Mouse (Mus musculus) erythroid progenitor cell, adult 5-6 weeks (primary cell): ENCODE results near the gene Olfr353. TPM values are rescaled to one million over a fixed set of nuclear protein-coding genes. Genes with fewer than 3 reads are reported as not detected.

Source experiments
- ATAC-seq: replicated peaks from 2 replicates; pipeline ENCODE4 v1.8.0; 2016; ENCODE audit warnings: moderate number of reproducible peaks, mild to moderate bottlenecking, moderate TSS enrichment, inconsistent platforms; ENCODE audit not compliant: poor library complexity, low FRiP score, severe bottlenecking
- total RNA-seq, 2 experiments: library from RNA; stranded (forward) in 1 of 2; stranded (reverse) in 1 of 2; fragments of 150-400 nt in 1 of 2; fragments of 186-747, 209-891 nt in 1 of 2; gene quantifications; 2 replicates each; pipeline versions ENCODE4 v1.2.3 to v1.2.4; 2015 to 2017; ENCODE audit warnings: low replicate concordance in 2 of 2

Olfr353 gene
- total RNA-seq (2015; ENCODE audit: low replicate concordance), result not detected in 2 replicates
- total RNA-seq (2017; ENCODE audit: low replicate concordance), result not detected in 2 replicates

GRCm38 (mm10) chr2:36892836-36893235 is at the start of gene Olfr353:
Gene Olfr353, minus strand, starts transcription at chr2:36892936.
- no peak for ATAC-seq

- ATAC-seq, result no peak
Observed at GRCm38 (mm10) chr2:36936821-36937220, 44.1 kb upstream of the Olfr353 start, which contains the start of gene Olfr356. Gene Olfr356, plus strand, starts transcription at chr2:36937121.

- ATAC-seq, result no peak
Observed at GRCm38 (mm10) chr2:36928797-36929196, 36.1 kb upstream of the Olfr353 start, which contains the start of gene Olfr355. Gene Olfr355, minus strand, starts transcription at chr2:36928897.

- no peak for ATAC-seq
Observed at GRCm38 (mm10) chr2:36905380-36905779, 12.6 kb upstream of the Olfr353 start, which contains the start of gene Olfr354. Gene Olfr354, plus strand, starts transcription at chr2:36905680.

GRCm38 (mm10) chr2:36897114-36897513 is 4.4 kb upstream of the Olfr353 start:
- ATAC-seq, result no peak

- no peak for ATAC-seq
Observed at GRCm38 (mm10) chr2:36868160-36868559, 24.6 kb downstream of the Olfr353 start, which contains the start of gene Olfr352. Gene Olfr352, plus strand, starts transcription at chr2:36868460.

GRCm38 (mm10) chr2:36862560-36862959 is 30.2 kb downstream of the Olfr353 start, which contains the start of gene Olfr351:
Gene Olfr351, minus strand, starts transcription at chr2:36862660.
- ATAC-seq, result no peak

GRCm38 (mm10) chr2:36846010-36846409 is 46.7 kb downstream of the Olfr353 start, which contains the start of gene Olfr350:
Gene Olfr350, plus strand, starts transcription at chr2:36846310.
- no peak for ATAC-seq

Other genes starting within 250 kb of the Olfr353 start
- gene Olfr346, start 207.1 kb downstream of the Olfr353 start, total RNA-seq (2015; ENCODE audit: low replicate concordance), result not detected in 2 replicates
- gene Olfr346, start 207.1 kb downstream of the Olfr353 start, total RNA-seq (2017; ENCODE audit: low replicate concordance), result not detected in 2 replicates
- gene Olfr347, start 161.0 kb downstream of the Olfr353 start, total RNA-seq (2015; ENCODE audit: low replicate concordance), result not detected in 2 replicates
- not detected in 2 replicates for gene Olfr347, start 161.0 kb downstream of the Olfr353 start, total RNA-seq (2017; ENCODE audit: low replicate concordance)
- not detected in 2 replicates for gene Olfr348, start 108.7 kb downstream of the Olfr353 start, total RNA-seq (2015; ENCODE audit: low replicate concordance)
- not detected in 2 replicates for gene Olfr348, start 108.7 kb downstream of the Olfr353 start, total RNA-seq (2017; ENCODE audit: low replicate concordance)
- gene Olfr50, start 102.4 kb downstream of the Olfr353 start, total RNA-seq (2015; ENCODE audit: low replicate concordance), result not detected in 2 replicates
- gene Olfr50, start 102.4 kb downstream of the Olfr353 start, total RNA-seq (2017; ENCODE audit: low replicate concordance), result not detected in 2 replicates
- not detected in 2 replicates for gene Olfr3, start 75.9 kb downstream of the Olfr353 start, total RNA-seq (2015; ENCODE audit: low replicate concordance)
- not detected in 2 replicates for gene Olfr3, start 75.9 kb downstream of the Olfr353 start, total RNA-seq (2017; ENCODE audit: low replicate concordance)
- not detected in 2 replicates for gene Olfr350, start 46.6 kb downstream of the Olfr353 start, total RNA-seq (2015; ENCODE audit: low replicate concordance)
- not detected in 2 replicates for gene Olfr350, start 46.6 kb downstream of the Olfr353 start, total RNA-seq (2017; ENCODE audit: low replicate concordance)
- gene Olfr351, start 30.3 kb downstream of the Olfr353 start, total RNA-seq (2015; ENCODE audit: low replicate concordance), result not detected in 2 replicates
- gene Olfr351, start 30.3 kb downstream of the Olfr353 start, total RNA-seq (2017; ENCODE audit: low replicate concordance), result not detected in 2 replicates
- gene Olfr352, start 24.5 kb downstream of the Olfr353 start, total RNA-seq (2015; ENCODE audit: low replicate concordance), result not detected in 2 replicates
- not detected in 2 replicates for gene Olfr352, start 24.5 kb downstream of the Olfr353 start, total RNA-seq (2017; ENCODE audit: low replicate concordance)
- not detected in 2 replicates for gene Olfr354, start 12.7 kb upstream of the Olfr353 start, total RNA-seq (2015; ENCODE audit: low replicate concordance)
- not detected in 2 replicates for gene Olfr354, start 12.7 kb upstream of the Olfr353 start, total RNA-seq (2017; ENCODE audit: low replicate concordance)
- not detected in 2 replicates for gene Olfr355, start 36.0 kb upstream of the Olfr353 start, total RNA-seq (2015; ENCODE audit: low replicate concordance)
- not detected in 2 replicates for gene Olfr355, start 36.0 kb upstream of the Olfr353 start, total RNA-seq (2017; ENCODE audit: low replicate concordance)
- not detected in 2 replicates for gene Olfr356, start 44.2 kb upstream of the Olfr353 start, total RNA-seq (2015; ENCODE audit: low replicate concordance)
- gene Olfr356, start 44.2 kb upstream of the Olfr353 start, total RNA-seq (2017; ENCODE audit: low replicate concordance), result not detected in 2 replicates
- gene Olfr357, start 100.9 kb upstream of the Olfr353 start, total RNA-seq (2015; ENCODE audit: low replicate concordance), result not detected in 2 replicates
- gene Olfr357, start 100.9 kb upstream of the Olfr353 start, total RNA-seq (2017; ENCODE audit: low replicate concordance), result not detected in 2 replicates
- gene Olfr358, start 116.4 kb upstream of the Olfr353 start, total RNA-seq (2015; ENCODE audit: low replicate concordance), result not detected in 2 replicates
- gene Olfr358, start 116.4 kb upstream of the Olfr353 start, total RNA-seq (2017; ENCODE audit: low replicate concordance), result not detected in 2 replicates
- not detected in 2 replicates for gene Olfr360, start 172.8 kb upstream of the Olfr353 start, total RNA-seq (2015; ENCODE audit: low replicate concordance)
- not detected in 2 replicates for gene Olfr360, start 172.8 kb upstream of the Olfr353 start, total RNA-seq (2017; ENCODE audit: low replicate concordance)
- not detected in 2 replicates for gene Olfr361, start 196.4 kb upstream of the Olfr353 start, total RNA-seq (2015; ENCODE audit: low replicate concordance)
- gene Olfr361, start 196.4 kb upstream of the Olfr353 start, total RNA-seq (2017; ENCODE audit: low replicate concordance), result not detected in 2 replicates
- not detected in 2 replicates for gene Olfr362, start 225.0 kb upstream of the Olfr353 start, total RNA-seq (2015; ENCODE audit: low replicate concordance)
- gene Olfr362, start 225.0 kb upstream of the Olfr353 start, total RNA-seq (2017; ENCODE audit: low replicate concordance), result not detected in 2 replicates
- not detected in 2 replicates for gene Olfr364-ps1, start 246.4 kb upstream of the Olfr353 start, total RNA-seq (2015; ENCODE audit: low replicate concordance)
- gene Olfr364-ps1, start 246.4 kb upstream of the Olfr353 start, total RNA-seq (2017; ENCODE audit: low replicate concordance), result not detected in 2 replicates